Mouse (Mus musculus) G1E (cell line): ENCODE measurements around the gene Tpcn1.

Source experiments
- CTCF ChIP-seq: IDR thresholded peaks from 2 replicates; pipeline ENCODE4 v1.5.1; 2012; ENCODE audit warnings: low read depth, low read length, inconsistent platforms, mixed read lengths
- GATA1 ChIP-seq: IDR thresholded peaks from 2 replicates; pipeline ENCODE4 v1.6.1; 2012; ENCODE audit warnings: borderline replicate concordance, low read length, inconsistent platforms, mixed read lengths

DNA sequence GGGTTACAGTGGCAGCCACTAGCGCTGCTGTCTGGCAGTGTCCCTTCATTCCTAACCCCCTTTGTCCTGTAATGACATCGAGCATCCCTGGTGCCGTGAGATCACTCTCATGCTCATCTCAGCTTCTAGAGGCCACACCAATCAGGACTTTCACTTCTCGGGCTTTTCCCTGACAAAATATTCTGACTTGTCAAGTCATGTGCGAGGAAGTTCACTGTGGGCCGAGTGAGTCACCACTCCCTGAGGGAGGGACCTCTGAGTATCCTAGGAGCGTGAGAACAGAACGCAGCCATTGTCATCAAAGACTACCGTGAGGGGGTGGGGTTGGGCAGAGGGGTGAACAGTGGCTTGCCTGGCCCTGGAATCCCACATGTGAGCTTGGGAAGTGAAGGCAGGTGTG lies 70.9 kb downstream of the Tpcn1 start:
- TF ChIP-seq CTCF (no peak), GATA1 (no peak)
